Mouse (Mus musculus) midbrain, embryonic 15.5 days (tissue): ENCODE results near the gene Il17f. TPM values are rescaled to one million over a fixed set of nuclear protein-coding genes. Genes with fewer than 3 reads are reported as not detected.
"Not testable (repeated sequence)": the region's sequence is repeated elsewhere in the genome, so short reads cannot be mapped to it uniquely, and the experiment has no call there.

Source experiments
- ATAC-seq: fragments of 200-750 bp; cut with Nextera tagmentation; replicated peaks from 2 replicates; pipeline ENCODE4 v1.8.0; 2017; ENCODE audit warnings: moderate TSS enrichment
- H3K27ac ChIP-seq: fragments of 300-500 bp; sonication (generic); 2 replicates; pipeline ENCODE4 v1.5.1; 2015; ENCODE audit warnings: mild to moderate bottlenecking, inconsistent platforms
- H3K27me3 ChIP-seq: fragments of 300-500 bp; sonication (generic); replicated peaks from 2 replicates; pipeline ENCODE4 v1.6.1; 2015; ENCODE audit warnings: inconsistent platforms
- H3K36me3 ChIP-seq: fragments of 300-500 bp; sonication (generic); replicated peaks from 2 replicates; pipeline ENCODE4 v1.6.1; 2015; ENCODE audit warnings: inconsistent platforms
- H3K4me1 ChIP-seq: fragments of 300-500 bp; sonication (generic); 2 replicates; pipeline ENCODE4 v1.6.1; 2015; ENCODE audit warnings: inconsistent platforms
- H3K4me2 ChIP-seq: fragments of 300-500 bp; sonication (generic); 2 replicates; pipeline ENCODE4 v1.6.1; 2015; ENCODE audit warnings: inconsistent platforms, mild to moderate bottlenecking, moderate library complexity
- H3K4me3 ChIP-seq: fragments of 300-500 bp; sonication (generic); 2 replicates; pipeline ENCODE4 v1.5.1; 2015; ENCODE audit warnings: mild to moderate bottlenecking, inconsistent platforms
- H3K9ac ChIP-seq: fragments of 300-500 bp; sonication (generic); 2 replicates; pipeline ENCODE4 v1.6.1; 2015; ENCODE audit warnings: mild to moderate bottlenecking, inconsistent platforms
- H3K9me3 ChIP-seq: fragments of 300-500 bp; sonication (generic); 2 replicates; pipeline ENCODE4 v1.6.1; 2016; ENCODE audit warnings: inconsistent platforms
- WGBS: fragments of 180-500 bp; shearing (Covaris S2); methylation state at CpG from one replicate; pipeline ENCODE4 v1.1.7; 2015; ENCODE audit warnings: mixed read lengths; 5-methylcytosine and 5-hydroxymethylcytosine counted together
- polyA plus RNA-seq: library from polyadenylated mRNA; unstranded; fragments of >200 nt; fragmentation: Nextera tagmentation; extraction: Ambion mirVana; gene quantifications from 2 replicates; pipeline ENCODE4 v1.2.1, GENCODE M21; 2015

Gene Il17f
- polyA plus RNA-seq, 1 experiment from 2014 or later, result not detected

DNA sequence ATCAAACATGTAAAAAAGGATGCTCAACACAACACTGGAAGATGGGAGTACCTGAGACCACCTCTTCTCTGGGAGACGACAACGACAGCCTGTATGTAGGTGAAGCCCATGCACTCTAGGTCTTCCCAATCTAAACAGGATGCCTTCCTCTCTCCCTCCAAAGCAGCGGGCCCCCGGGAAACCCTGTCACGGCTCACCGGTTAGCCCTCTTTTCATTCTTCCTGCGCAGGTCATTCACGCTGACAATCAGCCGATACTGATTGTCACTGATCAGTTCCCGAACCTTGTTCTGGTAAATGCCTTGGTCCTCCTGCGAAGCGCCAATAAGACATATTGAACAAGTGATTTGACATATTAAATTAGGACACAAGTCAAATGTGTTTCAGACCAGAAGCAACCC is 27.2 kb upstream of the Il17f start:
- Histone ChIP-seq H3K9me3 (no peaks in the 10 kb centered on the region), H3K4me1 (peaks cover 9% of the 10 kb centered on the region), H3K9ac (no peak overlapping the region), H3K27ac (no peak overlapping the region), H3K27me3 (no peaks in the 10 kb centered on the region), H3K36me3 (no peaks in the 10 kb centered on the region), H3K4me2 (no peak overlapping the region), H3K4me3 (no peak overlapping the region)
- 42% methylated on average over 12 of the region's 12 CpGs for WGBS
- no peak for ATAC-seq

DNA sequence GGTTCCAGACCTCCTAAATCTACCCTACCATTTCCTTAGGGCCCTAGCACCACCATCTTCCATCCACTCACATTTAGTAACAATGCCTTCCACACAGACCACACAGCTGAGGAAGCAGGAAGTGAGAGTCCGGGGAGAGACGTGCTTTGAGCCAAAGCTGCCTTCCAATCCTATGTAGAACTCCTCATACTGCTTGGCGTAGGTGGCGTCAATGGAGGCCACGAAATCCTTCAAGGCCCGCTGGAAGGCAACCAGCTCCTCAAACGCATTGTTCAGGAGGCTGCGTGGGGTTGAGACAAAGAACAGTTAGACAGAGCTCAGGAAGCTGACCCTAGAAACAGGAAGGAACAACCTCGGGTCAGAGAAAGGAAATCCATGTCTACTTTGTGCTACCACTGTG is 26.8 kb upstream of the Il17f start:
- Histone ChIP-seq H3K4me3 (no peak overlapping the region), H3K4me1 (peaks cover 9% of the 10 kb centered on the region), H3K27me3 (no peaks in the 10 kb centered on the region), H3K9me3 (no peaks in the 10 kb centered on the region), H3K4me2 (no peak overlapping the region), H3K27ac (no peak overlapping the region), H3K9ac (no peak overlapping the region), H3K36me3 (no peaks in the 10 kb centered on the region)
- 83% methylated on average over 9 of the region's 9 CpGs for WGBS
- no peak for ATAC-seq

DNA sequence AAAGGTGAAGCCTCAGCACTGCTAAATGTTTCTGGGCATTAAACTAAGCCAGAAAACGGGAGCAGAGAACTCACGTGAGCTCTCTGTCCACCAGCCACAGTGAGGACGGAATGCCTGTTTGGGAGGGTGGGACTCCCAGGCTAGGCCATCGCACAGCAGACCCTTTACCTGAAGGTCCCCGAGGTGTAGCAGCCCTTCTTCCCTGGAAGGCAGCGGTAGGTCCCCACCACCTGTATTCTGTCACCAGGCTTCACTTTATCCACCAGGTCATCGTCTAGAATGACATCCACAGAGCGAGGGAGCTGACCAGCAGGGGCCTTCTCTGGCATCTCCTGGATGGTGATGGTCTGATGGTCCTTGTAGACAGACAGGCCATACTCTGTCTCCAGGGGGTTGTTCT is 24.1 kb upstream of the Il17f start:
- H3K9ac ChIP-seq, result no peak overlapping the region
- H3K27me3 ChIP-seq, result no peaks in the 10 kb centered on the region
- no peak overlapping the region for H3K4me2 ChIP-seq
- H3K36me3 ChIP-seq, result no peaks in the 10 kb centered on the region
- peaks cover 4% of the 10 kb centered on the region; the same call in 1 of the 2 replicates for H3K4me1 ChIP-seq
- WGBS, result 90% methylated on average over 8 of the region's 8 CpGs
- H3K27ac ChIP-seq, result no peak overlapping the region
- H3K9me3 ChIP-seq, result no peaks in the 10 kb centered on the region
- ATAC-seq, result no peak
- no peak overlapping the region for H3K4me3 ChIP-seq

DNA sequence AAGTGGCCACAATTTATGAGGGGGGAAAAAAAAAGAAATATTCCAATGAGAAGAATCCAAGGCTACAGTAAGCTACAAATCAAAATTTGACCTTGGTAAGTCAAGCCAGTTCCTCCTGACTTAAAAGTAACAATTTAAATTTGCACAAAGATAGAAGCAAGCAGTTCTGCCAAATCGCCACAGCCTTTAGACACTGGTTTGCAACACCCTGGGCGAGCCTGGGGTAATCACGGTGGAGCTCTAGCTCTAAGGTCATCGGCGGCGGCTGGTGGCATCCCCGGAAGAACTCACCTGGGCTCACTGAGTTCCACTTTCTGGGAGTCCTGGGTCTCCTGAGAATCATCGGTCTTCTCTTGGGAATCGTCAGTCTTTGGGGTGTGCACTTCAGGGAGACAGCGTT is 14.1 kb upstream of the Il17f start:
- H3K36me3 ChIP-seq, result no peaks in the 10 kb centered on the region
- 95% methylated on average over 10 of the region's 10 CpGs for WGBS
- H3K9ac ChIP-seq, result no peak overlapping the region
- ATAC-seq, result no peak
- no peak overlapping the region for H3K27ac ChIP-seq
- H3K4me1 ChIP-seq, result peaks cover 4% of the 10 kb centered on the region; the same call in 1 of the 2 replicates
- no peaks in the 10 kb centered on the region for H3K9me3 ChIP-seq
- H3K4me3 ChIP-seq, result no peak overlapping the region
- H3K27me3 ChIP-seq, result no peaks in the 10 kb centered on the region
- no peak overlapping the region for H3K4me2 ChIP-seq

DNA sequence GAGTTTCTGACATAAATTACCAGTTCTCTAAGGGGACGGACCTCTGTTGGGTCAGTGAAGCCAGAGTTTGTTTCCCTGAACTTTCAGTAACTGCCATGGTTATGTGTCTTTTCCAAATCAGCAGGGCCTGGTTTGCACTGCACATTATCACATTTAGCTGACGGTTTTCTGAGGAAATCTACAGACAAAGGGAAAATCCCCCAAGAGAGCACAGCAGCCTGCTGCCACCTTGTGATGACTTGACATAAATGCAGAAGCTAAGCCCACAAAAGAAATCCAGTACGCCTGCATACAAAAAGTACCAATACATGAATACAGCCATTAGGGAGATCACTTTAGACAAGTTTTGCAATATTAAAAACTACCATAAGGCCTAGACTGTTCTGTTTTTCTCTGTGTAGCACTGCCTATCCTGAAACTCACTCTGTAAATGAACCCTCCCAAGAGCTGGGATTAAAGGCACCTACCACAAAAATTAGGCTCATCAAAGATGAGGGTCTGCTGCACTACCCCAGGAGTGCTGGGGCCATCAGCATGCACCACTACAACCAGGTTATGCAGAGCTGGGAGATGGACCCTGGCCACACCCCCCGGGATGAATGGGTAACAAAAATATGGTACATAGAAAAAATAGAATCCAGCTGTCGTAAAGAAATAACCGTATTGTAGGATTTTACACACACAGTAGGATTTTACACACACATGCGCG is 11.4 kb upstream of the Il17f start:
- 75% methylated on average over 8 of the region's 8 CpGs for WGBS
- H3K36me3 ChIP-seq, result no peaks in the 10 kb centered on the region
- ATAC-seq, result peak; percentile 92

DNA sequence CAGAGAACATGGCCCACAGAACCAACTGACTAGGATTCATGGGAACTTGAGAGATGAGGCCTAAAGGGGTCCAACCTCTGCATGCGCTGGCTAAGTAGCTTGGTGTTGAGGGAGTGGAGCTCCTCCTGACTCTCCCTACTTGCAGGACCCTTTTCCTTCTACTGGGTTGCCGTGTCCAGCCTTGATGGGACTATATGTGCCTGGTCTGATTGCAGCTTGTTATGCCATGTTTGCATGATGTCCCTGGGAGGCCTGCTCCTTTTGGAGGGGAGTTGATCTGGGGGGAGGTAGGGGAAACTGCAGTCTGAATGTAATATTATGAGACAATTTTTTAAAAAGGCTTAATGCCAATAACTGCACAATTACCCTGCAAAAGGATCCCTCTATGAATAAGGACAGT is 10.9 kb upstream of the Il17f start:
- H3K4me1 ChIP-seq, result peaks cover 4% of the 10 kb centered on the region; the same call in 1 of the 2 replicates
- no peaks in the 10 kb centered on the region for H3K9me3 ChIP-seq
- no peaks in the 10 kb centered on the region for H3K36me3 ChIP-seq
- no peak overlapping the region for H3K4me2 ChIP-seq
- peak; percentile 16; the same call in 1 of the 2 replicates for ATAC-seq
- H3K9ac ChIP-seq, result no peak overlapping the region
- peak overlapping the region; percentile 55 for H3K27ac ChIP-seq
- H3K4me3 ChIP-seq, result no peak overlapping the region
- WGBS, result 97% methylated on average over 2 of the region's 2 CpGs
- no peaks in the 10 kb centered on the region for H3K27me3 ChIP-seq

More for the DNA sequence above, 11.4 kb upstream of the Il17f start:
- Histone ChIP-seq H3K9ac (no peak overlapping the region), H3K4me3 (no peak overlapping the region), H3K27ac (peak overlapping the region; percentile 55), H3K4me1 (peaks cover 4% of the 10 kb centered on the region; the same call in 1 of the 2 replicates), H3K4me2 (no peak overlapping the region), H3K9me3 (no peaks in the 10 kb centered on the region), H3K27me3 (no peaks in the 10 kb centered on the region)

DNA sequence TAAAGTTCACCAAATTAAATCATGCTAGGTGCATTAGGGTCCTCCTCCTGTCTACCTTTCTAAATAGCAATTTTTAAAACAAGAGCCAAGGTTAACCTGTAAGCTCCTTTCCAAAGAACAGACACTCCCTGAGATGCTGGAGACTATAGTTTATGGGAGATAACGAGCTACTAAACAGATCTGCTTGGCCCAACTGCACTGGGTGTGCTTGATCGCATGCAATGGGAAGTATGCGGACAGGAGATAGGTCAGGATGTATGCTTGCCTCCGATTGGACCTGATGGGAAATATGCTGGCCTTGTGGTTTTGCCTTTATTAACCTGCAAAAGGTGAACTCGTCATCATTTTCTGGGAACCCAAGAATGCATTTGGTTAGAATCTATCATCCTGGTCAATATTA is 4.8 kb upstream of the Il17f start:
- ATAC-seq, result no peak
- Histone ChIP-seq H3K4me2 (no peak overlapping the region), H3K4me3 (no peak overlapping the region), H3K36me3 (no peaks in the 10 kb centered on the region), H3K9ac (no peak overlapping the region), H3K27me3 (no peaks in the 10 kb centered on the region), H3K4me1 (no peaks in the 10 kb centered on the region), H3K9me3 (no peaks in the 10 kb centered on the region), H3K27ac (no peak overlapping the region)
- WGBS, result 94% methylated on average over 5 of the region's 5 CpGs

DNA sequence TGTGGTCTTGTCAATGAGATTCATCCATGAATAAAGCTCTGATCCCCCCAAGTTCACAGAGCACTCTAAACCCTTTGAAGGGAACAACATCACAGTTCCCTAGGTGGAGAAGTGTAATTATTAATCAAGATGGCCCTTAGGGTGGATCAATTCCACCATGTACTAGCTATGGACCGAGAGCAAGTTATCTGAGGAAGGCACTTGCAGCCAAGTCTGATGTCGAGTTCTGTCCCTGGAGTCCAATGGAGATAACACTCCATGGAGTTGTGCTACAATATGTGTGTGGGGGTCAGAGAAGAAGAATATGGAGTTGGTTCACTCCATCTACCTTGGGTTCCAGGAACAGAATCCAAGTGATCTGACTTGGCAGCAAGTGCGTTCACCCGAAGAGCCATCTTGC is 4.3 kb upstream of the Il17f start:
- Histone ChIP-seq H3K4me2 (no peak overlapping the region), H3K9ac (no peak overlapping the region), H3K27ac (no peak overlapping the region), H3K36me3 (no peaks in the 10 kb centered on the region), H3K4me3 (no peak overlapping the region), H3K4me1 (no peaks in the 10 kb centered on the region), H3K27me3 (no peaks in the 10 kb centered on the region), H3K9me3 (no peaks in the 10 kb centered on the region)
- WGBS, result 97% methylated on average over 4 of the region's 4 CpGs
- no peak for ATAC-seq

DNA sequence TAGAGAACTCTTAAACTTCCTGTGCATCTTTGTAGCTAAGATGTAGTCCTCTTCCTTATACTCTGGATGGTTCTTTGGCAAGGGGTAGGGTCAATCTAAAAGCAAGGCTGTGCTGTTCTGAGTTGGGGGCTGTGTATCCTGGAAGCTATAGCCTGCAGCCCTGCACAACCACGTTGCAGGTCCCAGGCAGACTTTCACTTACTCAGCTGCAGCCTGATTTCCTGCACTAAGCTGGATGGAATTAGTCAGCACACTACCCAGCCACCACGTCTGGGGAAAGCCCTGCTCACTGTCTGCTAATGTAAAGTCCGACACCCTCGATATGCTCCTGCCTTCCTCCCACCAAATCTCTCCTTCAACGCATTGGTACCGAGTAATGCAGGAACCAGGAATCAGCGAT is 997 bp upstream of the Il17f start:
- Histone ChIP-seq H3K36me3 (no peaks in the 10 kb centered on the region), H3K27ac (no peak overlapping the region), H3K4me1 (no peaks in the 10 kb centered on the region), H3K4me2 (no peak overlapping the region), H3K9me3 (no peaks in the 10 kb centered on the region), H3K4me3 (no peak overlapping the region), H3K9ac (no peak overlapping the region), H3K27me3 (no peaks in the 10 kb centered on the region)
- WGBS, result 77% methylated on average over 7 of the region's 7 CpGs
- no peak for ATAC-seq

DNA sequence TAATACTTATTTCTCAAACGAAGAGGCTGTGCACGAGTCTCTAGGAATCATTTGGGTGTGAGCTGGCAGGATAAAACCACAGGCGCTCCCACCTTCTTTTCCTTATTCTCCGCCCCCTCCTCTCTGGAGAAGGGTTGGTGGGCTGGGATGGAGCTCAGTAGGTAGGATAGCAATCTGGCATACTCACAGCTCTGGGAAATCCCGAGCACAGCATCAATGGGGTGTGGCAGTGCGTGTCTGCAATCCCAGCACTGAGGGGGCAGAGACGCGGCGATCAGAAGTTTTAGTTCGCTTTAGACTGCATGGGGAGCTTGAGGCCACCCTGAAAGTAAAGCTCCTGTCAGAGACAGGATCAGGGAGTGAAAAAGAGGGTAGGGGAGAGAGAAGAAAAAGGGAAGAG is 2.0 kb downstream of the Il17f start:
- Histone ChIP-seq H3K4me2 (no peak overlapping the region), H3K27me3 (no peaks in the 10 kb centered on the region), H3K27ac (no peak overlapping the region), H3K4me1 (no peaks in the 10 kb centered on the region), H3K9ac (no peak overlapping the region), H3K4me3 (no peak overlapping the region), H3K9me3 (no peaks in the 10 kb centered on the region), H3K36me3 (no peaks in the 10 kb centered on the region)
- no peak for ATAC-seq
- WGBS, result 43% methylated on average over 10 of the region's 10 CpGs

DNA sequence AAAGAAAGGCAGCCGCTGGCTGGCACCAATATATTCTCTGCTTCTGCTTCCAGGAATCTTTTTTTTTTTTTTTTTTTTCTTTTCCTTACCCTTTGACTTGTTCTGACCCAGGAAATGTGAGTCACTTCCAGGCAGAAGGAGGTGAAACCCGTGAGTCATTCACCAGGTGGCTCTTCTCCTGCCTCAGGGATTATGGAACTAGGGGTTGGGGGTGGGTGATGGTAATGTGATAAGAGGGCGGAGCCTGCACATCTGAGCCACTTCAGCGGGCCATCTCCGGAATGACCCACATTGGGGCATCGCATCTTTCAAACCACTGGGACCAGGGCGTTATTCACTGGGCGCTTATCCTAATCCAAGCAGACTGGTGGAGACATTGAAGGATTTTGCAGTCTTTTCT is 3.4 kb downstream of the Il17f start:
- 51% methylated on average over 8 of the region's 8 CpGs for WGBS

DNA sequence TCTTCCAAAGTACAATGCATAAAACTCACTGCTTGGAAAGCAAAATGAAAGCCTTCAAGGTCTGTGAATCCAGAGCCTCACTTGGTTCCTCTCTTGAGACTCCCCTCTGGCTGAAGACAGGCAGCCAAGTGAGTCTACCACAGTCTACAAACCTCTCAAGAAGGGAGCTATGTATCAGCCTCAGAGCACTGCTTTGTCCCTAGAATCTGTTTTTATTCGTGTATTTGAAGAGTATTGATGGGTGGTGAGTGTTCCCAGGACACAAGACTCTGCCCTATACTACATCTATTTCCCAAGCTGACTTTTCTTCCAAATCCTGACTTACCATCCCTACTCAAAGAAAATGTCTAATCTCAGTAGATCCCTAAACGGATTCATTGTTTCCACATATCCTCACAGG is 12.1 kb downstream of the Il17f start:
- Histone ChIP-seq H3K4me2 (no peak overlapping the region), H3K9ac (no peak overlapping the region), H3K36me3 (no peaks in the 10 kb centered on the region), H3K27me3 (no peaks in the 10 kb centered on the region), H3K9me3 (no peaks in the 10 kb centered on the region), H3K4me3 (no peak overlapping the region), H3K27ac (no peak overlapping the region), H3K4me1 (no peaks in the 10 kb centered on the region)
- ATAC-seq, result no peak
- 82% methylated on average over 2 of the region's 2 CpGs for WGBS

More for the DNA sequence above, 3.4 kb downstream of the Il17f start:
- Histone ChIP-seq H3K36me3 (no peaks in the 10 kb centered on the region), H3K27ac (no peak overlapping the region), H3K4me3 (no peak overlapping the region), H3K4me2 (no peak overlapping the region), H3K9ac (no peak overlapping the region), H3K9me3 (no peaks in the 10 kb centered on the region), H3K4me1 (no peaks in the 10 kb centered on the region), H3K27me3 (no peaks in the 10 kb centered on the region)
- ATAC-seq, result no peak

DNA sequence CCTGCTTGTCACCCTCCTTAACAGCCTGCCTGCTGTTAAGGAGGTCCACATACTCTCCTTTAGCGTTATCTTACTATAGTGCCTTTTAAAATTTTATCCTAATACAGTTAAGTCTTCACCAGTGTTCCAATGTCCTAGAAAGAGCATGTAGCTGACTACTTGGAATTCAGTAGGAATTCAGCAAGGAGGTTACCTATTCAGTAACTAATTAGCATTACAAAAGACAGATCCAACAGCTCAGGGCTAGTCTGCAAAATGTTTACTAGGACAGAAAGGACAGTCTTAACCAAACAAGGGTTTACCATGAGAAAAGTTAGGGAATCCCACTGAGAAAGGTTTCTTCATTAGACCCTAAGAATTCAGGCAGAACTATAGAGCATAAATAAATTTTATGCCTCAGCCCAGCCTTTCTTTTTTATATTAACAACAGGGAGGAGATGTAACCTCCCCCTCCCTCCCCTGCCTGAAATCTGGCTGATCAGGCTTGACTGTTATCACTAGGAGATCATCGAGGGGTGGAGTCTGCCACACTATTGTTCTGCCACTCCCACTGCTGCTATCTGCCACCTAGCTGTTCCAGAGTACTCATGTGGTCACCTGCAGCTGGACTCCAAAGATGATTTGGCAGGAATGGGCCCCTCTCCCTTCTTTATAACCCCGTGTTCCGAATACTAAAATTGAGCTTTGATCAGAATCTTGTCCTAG is 16.2 kb downstream of the Il17f start:
- not testable (repeated sequence) for H3K36me3 ChIP-seq, H3K9me3 ChIP-seq, H3K27ac ChIP-seq, ATAC-seq, H3K4me1 ChIP-seq, H3K27me3 ChIP-seq, H3K9ac ChIP-seq, H3K4me2 ChIP-seq, H3K4me3 ChIP-seq
- WGBS, result 82% methylated on average over 4 of the region's 4 CpGs
